Mouse (Mus musculus) ES-CJ7 (cell line): ENCODE results near the gene 4933415A04Rik.

Experiments
- DNase-seq: peaks from one replicate; pipeline ENCODE4 v3.0.0; 2011; ENCODE audit warnings: low read depth, low spot score

4933415A04Rik gene

DNA sequence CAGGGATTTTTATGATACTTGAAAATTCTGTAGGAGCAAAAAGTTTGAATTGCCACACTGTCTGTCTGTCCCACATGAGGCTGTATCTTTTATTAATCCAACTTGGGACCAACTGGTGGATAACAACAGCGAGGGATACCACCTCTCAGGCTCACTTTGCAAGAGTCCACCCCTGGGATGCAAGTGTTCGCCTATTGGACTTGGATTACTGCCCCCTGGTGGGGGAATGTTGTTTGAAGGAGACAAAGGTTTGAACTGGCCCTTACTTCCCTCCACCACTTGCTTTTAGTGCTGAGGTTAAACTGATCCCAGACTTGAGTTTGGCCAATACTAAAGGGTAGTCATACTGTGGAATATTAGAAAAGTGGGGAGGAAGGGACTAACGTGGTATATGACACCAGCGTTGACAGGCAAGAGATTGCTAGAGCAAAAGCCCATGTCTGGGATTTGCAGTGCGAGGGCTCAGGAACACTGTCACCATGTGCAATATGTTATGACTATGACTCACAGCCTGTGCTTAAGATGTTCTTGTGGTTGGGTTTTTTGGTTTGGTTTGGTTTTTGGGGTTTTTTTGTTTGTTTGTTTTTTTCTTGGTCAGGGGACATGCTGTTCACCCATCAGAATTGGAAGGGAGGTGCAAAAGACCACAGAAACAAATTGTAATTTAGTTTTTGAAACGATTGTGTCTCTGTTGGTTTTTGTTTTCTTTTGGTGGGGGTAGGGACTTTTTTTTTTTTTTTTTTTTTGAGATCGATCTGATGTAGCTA is at the start of gene 4933415A04Rik:
Gene 4933415A04Rik (plus strand): TSS at position 717 of the 767 bp plus-strand sequence.
- peak; percentile 93 for DNase-seq

DNA sequence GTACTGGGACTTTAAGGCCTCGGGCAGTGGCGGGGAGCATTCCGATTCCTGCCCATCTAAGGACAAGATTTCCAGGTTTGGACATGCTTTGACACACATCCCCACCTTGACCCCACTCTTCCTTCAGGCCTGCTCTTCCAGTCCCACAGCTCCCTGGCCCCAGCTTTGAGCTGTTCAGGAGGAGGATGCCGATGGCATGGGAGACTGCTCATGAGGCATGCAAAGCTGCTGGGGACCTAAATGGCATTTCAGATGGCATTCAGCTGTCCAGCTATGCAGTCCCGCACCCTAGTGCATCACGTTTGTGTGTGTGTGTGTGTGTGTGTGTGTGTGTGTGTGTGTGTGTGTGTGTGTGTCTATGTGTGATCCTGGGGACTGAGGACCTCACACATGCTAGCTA is 49.8 kb upstream of the 4933415A04Rik start:
- DNase-seq: no peak

DNA sequence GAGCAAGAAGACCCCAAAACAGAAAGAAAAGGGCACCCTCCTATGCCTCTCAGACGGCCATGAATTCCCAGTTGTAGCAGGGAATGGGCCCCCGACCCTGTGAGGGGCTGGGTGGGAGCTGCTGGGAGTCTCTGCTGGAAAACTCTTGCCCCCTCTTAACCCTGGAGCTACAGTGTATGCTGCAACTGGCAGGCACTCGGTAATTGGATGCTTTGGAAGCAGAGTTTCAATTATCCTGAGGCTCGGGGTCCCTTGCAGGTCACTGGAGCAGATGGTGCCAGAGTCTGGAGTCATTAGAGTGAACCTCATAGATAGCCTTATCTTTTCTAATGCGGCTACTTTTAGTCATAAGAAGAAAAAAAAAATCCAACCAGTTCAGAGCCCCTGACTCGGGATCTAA is 47.0 kb upstream of the 4933415A04Rik start:
- DNase-seq: no peak

DNA sequence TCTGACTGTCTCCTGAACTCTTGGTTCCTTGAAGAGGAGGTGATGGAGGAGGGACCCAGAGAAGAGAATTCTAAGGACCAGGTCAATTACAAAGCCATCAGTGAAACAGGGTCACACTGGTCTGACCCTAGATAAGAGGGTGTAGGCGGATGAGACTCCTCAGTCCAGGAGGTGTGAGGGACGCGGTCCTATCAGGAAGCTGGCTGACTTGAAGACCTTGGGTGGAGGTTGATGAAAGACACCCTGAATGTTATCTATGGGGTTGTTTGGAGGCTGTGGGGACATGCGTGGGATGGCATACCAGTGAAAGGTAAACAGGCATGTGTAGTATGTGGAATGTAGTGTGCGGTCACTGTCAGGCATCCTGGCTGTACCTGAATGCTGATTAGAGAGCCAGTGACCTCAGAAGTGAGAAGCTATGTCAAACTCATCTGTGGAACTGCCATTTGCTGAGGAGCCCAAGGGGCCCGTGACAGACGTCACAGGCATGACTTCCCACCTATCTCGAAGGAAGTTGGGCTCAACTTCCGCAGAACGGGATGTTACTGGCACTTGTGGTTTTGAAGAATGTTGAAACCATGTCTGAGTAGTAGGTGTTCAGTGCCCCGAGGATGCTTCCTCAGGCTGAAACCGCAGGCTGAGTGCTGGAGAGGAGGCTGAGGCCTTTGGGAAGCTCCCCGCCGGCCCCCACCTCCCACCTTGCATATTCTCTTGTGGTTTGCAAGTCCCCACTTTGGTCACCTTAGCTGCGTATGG is 43.0 kb upstream of the 4933415A04Rik start:
- no peak for DNase-seq

DNA sequence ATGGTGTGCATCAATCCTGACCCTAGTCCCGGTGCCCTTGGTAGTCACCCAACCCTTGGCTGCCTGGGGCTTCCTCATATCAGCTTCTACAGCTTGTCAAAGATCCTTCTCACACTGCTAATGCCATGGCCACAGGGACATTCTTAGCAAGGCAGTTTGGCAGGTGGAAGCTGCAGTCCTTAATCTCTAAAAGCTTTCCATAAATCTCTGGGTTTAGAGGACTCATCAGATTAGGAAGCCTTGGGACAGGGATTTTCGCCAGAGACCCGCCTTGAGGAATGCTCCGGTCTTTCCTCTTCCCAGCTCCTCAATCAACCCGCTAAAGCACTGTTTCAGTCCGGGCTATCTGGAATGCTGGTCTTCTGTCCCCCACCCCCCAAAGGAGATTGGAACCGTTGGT is 42.0 kb upstream of the 4933415A04Rik start:
- no peak for DNase-seq

DNA sequence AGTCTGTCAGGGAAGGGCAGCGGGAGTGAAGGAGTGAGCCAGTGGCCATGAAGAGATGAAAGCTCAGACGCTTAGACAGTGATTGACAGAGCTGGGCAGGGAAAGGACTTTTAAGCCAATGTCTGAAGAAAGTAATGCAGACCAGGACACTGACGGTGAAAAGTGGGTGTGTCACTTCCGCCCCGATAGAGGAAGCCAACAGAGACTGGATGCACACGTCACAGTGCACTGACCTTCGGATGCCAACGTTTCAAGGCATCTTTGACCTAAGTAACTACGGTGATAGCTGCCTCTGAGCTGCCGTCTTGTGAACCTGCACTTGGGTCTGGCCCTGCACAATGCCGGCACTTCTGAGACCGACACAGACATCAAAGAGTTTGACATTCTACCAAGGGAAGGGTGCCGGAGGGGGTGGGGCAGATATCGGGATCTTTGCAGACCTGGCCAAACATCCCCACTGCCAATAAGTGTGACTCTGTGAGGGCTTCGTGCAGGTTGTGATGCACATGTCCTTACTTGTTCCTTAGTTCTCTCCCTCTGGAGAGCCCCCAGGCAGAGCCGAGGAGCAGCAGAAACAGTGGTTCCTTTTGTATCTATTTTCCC is 40.9 kb upstream of the 4933415A04Rik start:
- DNase-seq: peak; percentile 63

DNA sequence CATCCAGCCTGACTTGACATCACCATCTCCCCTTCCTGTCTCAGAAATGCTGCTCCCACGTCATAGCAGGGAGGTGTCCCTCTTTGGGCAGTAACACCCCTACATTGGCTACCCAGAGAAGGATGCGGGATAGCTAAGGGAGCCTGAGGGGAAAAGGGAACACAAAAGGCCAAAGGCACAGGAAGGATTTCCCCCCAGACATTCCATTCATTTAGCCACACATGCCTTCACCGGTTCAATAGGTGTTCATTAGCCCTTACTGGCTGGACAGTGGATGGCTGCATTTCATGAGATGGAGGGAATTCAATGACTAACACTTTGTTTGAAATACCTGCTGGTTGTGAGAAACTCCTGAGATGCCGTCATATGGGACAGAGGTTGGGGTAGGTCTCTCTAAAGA is 40.2 kb upstream of the 4933415A04Rik start:
- DNase-seq: no peak

DNA sequence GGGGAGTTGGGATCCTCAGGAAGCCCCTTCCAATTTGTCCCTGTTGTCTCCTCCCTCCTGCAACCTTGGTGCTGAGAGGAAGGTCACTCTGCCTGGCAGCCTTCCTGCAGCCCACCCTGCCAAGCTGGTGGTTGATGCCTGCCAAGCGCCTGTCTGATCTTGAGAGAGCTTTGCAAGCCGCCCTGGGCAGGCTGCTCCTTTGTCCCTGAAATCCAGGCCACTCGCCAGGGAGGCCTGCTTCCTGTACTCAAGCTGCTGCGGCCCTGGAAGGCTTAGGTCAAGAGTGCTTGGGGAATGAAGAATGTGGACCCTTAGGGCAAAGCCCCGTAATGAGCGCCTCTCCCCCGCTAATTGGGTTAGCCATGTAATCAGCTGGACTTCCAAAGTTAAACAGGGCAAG is 38.7 kb upstream of the 4933415A04Rik start:
- no peak for DNase-seq

DNA sequence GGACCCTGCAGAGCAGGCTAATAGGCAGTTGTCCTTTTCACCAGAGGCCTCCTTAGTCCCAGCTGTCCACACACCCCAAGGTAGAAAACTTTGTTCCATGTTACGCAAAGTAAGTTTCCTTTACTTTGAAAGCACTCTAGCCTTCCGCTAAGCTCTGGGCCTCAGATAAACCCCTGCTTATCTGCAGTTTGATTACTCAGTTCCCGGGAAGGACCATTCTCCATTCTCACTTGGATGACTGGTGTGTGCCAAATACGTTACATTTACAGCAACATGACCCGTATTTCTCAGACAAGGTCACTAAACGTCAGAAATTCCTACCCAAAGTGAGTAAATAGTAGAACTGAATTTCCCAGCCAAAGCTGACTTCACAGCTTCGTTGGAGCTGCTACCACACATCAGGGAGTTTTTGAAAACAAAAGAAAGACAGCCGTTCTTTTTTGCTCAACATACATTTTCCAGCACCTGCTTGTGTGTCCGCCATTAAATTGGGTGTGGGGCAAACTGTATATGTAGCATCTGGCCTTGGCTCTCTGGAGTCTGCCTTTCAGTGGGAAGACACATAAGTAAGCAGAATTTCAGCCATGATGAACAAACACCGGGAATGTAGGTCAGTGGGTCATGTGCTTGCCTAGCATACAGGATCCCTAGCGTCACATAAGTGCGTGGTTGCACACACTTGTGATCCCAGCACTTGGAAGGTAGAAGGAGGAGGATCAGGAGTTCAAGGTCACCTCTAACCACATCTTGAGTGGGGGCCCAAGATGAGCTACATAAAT is 38.0 kb upstream of the 4933415A04Rik start:
- DNase-seq: no peak

DNA sequence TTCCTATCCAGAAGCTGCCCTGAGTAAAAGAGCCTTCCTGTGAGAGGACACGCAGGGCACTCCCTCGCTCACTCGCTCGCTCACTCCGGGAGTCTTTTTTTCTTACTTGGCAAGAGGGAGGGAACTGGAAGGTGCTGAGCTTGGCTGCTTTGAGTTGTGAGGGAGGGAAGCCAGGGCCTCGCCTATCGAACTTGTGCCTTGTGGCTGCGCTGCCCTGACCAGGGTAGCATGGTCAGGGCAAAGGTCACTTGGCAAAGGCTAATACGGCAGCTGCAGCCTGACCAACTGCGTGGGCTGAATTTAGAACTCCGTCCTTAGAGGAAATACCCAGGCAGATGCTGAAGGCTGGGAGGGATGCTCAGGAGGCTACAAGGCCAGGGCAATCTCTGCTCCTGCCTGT is 37.1 kb upstream of the 4933415A04Rik start:
- no peak for DNase-seq

DNA sequence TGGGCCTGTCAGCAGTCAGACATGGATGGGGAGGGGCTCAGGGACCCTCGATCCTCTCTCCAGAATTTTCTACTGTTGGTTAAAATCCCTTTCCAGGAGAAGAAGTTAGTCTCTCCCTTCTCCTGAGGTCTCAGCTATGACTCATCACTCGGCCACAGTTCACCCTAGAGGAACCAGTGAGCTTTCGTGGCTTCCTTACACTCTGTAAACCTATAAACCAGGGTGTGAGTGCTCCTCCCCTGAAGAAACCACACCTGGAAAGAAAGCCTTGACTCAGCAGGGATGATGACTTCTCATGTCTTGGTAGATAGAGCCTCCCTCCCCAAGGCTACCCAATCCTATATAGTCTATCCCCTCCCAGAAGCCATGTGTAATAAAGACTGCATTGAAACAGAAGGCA is 35.1 kb upstream of the 4933415A04Rik start:
- no peak for DNase-seq

DNA sequence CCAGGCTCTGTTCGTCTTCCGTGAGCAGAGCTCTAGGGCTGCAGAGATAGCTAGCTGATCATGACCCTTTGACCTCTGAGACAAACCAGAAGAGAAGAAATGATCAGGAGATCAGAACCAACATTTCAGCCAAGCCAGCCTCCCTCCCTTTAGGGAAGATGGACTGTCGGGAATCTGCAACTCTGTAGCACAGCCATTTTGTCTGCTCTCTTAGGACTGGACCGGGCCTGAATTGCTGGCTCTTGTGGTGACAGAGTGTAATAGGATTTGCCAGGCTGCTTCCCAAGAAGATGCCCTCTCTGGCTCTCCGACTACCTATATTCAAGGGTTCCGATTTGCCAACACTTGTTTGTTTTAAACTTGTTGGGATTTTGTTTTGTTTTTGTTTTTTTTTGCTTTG is 34.2 kb upstream of the 4933415A04Rik start:
- DNase-seq: no peak

DNA sequence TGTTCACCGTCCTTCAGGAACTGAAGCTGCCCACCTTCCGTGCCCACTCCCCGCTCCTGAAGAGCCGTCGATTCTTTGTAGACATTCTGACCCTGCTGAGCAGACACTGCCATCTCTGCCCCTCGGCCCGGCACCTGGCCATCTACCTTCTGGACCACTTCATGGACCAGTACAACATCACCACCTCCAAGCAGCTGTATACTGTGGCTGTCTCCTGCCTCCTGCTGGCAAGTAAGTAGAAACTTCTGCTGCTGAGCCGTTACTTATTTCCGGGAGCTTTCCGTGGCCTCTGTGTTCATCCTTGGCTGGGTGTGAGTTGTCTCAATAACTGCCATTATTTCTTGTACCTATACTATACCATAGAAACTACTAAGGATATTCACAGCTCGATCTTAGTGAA is 30.3 kb upstream of the 4933415A04Rik start:
- DNase-seq: no peak

DNA sequence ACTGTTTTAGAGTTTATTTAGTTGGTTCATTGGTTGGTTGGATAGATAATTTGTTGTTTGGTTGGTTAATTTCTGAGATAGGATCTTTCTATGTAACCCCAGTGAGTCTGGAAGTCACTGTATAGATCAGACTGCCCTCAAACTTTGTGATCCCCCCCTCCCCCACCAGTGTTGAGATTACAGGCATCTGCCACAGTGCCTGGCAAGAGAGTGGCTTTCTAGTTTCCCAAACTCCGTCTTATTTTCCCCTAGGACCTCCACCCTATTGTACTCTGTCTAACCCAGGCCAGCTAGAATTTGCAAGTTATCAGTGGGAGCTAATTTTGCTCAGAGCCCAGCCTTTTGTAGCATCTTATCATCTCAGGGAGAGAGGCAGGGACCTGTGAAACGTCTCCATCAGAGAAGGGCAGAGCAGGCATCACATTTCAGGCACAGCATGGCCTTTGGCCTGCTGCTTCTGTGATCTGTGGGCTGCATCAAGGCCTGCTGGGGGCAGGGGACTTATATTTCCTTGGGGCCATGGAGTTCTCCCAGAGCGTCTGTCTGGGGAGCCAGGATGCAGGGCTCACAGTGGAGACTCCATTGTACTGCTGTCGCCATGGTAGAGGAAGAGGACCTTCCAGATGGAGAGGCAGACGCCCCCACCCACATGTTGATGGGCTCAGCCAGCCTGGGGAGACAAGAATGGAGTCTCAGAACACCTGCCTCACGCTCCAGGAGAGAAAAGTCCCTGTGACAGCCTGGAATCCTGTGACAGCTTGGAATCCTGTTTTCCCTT is 27.1 kb upstream of the 4933415A04Rik start:
- no peak for DNase-seq

DNA sequence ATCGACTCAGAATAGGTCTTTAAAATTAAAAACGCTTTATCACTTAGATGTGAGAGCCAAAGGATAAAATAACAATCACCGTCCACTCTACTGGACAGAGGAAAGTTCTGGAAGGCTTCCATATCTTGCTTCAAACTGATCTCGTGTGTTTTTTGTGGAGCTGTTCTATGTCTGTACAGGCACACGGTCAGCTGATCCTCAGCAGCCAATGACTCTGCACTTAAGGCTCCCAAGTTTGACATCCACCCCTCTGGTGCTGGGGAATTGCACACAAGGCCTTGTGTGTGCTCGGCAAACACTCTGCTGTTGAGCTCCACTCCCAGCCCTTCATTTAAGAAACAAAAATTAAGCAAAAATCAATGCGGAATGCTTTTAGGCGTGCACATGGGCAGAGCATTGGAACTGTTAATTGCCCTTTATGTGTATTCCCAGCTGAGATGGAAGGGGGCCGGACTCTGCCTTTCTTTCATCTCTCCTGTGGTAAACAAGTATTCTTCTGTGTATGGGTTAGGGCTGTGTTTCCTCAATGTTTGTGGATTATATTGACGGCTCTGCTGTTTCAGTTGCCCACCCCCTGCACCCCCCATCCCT is 23.1 kb upstream of the 4933415A04Rik start:
- DNase-seq: no peak

DNA sequence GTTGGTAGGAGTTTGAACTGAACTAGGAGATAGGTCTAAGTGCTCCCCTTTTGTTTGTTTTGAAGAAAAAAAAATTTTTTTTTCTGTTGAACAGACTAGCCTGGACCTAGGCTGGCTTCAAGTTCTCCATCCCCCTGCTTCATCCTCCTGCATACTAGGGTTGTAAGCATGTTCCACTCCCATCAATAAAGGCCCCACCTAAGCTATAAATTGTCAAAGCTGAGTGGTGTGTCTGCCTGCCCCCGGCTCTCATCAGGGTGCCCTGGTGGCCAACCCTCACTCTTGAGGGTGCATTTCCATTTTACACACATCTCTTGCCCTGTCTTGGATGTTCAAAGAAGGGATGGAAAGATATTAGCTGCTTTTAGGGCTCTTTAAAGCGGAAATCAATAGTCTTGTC is 21.4 kb upstream of the 4933415A04Rik start:
- no peak for DNase-seq

DNA sequence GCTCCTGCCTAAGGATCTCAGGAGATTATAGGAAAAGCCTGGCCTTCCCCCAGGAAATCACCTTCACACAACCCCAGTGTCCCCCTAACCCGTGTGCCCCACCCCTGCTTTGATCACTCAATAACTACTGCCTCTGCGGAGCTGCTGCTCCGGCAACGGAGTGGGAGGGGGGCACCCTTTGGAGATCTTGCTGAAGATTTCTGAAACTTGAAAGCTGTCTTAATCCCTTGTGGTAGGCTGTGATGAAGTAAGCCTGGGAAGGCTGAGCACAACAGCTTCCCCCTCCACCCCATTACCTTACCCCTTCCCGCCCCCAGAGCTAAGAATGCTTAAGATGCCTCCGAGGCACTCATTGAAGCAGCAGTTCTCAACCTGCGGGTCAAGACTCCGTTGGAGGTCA is 21.0 kb upstream of the 4933415A04Rik start:
- DNase-seq: no peak

DNA sequence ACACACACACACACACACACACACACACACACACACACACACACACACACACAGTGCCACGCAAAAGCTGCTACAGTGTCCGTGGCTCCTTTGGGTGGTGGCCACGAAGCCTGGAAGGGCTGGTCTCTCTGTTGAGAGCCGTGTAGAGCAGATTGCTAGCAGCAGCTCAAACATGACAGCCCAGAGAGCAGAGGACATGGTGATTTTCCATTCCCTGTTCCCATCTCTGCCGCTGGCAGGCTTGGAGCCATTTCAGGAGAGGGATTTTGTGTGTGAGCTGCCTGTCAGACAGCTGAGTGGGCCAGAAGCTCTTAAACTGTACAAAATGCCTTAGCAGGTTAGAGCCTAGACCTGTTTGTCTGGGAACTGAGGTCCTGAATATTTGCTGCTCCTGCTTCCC is 20.1 kb upstream of the 4933415A04Rik start:
- DNase-seq: no peak

DNA sequence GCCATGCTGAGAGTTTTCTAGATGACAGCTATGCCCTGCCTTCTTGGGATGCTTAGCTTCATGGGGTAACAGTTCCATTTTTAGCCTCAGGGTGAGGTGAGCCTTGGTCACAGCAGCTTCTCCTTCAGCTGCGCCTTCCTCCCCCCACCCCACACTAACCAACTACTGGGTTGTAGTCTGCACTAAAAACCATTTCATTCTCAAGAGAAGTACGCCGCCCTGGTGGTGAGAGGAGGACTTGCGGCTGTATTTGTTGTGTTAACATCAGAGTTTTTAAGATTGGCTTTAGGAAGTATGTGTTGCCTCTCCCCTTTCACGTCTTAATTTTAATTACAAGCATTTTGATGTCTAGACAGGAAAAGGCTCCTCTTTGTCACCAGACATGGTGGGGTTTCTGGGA is 18.6 kb upstream of the 4933415A04Rik start:
- DNase-seq: peak; percentile 66

DNA sequence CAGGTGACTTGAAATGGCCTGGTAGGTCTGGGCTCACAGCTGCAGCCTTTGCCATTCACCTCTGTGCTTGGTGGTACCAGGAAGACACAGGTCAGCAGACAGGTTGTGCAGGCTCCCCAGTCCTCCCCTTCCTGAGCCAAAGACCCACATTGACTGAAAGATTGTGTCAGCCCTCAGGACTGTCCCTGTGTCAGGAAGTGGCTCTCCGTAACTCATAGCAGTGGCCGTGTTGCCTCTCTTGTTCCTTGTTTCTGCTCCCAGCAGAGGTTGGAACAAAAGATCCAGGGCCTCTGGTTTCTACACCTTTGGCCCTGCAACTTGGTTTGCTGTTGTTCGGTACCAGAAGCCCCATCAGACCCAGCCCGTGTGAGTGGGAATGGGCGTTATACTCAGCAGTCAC is 17.7 kb upstream of the 4933415A04Rik start:
- DNase-seq: no peak

DNA sequence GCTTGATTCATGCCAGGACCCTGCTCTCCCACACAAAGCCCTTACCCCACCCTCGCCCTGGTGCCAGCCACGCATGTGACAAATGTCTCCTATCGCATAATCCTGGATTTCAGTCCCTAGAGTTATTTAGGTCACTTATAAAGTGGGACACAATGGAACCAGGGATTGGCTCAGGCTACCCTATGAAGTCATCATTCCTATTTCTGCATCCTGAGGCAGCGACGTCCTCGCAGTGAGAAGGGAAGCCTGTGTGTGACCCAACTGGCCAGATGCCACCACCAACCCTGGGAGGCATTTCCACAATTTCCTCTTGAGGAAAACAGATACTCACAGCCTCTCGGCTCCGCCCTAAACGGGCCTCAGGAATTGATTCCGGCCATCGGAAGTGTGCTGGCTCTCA is 17.2 kb upstream of the 4933415A04Rik start:
- no peak for DNase-seq
